Mouse (Mus musculus): ENCODE data around the gene Cdc25a. TPM values are rescaled to one million over a fixed set of nuclear protein-coding genes. Genes with fewer than 3 reads are reported as not detected.

Gene Cdc25a
- 11.2 and 12.5 TPM in 2 replicates for polyA plus RNA-seq (2012; rRNA removed)

DNA sequence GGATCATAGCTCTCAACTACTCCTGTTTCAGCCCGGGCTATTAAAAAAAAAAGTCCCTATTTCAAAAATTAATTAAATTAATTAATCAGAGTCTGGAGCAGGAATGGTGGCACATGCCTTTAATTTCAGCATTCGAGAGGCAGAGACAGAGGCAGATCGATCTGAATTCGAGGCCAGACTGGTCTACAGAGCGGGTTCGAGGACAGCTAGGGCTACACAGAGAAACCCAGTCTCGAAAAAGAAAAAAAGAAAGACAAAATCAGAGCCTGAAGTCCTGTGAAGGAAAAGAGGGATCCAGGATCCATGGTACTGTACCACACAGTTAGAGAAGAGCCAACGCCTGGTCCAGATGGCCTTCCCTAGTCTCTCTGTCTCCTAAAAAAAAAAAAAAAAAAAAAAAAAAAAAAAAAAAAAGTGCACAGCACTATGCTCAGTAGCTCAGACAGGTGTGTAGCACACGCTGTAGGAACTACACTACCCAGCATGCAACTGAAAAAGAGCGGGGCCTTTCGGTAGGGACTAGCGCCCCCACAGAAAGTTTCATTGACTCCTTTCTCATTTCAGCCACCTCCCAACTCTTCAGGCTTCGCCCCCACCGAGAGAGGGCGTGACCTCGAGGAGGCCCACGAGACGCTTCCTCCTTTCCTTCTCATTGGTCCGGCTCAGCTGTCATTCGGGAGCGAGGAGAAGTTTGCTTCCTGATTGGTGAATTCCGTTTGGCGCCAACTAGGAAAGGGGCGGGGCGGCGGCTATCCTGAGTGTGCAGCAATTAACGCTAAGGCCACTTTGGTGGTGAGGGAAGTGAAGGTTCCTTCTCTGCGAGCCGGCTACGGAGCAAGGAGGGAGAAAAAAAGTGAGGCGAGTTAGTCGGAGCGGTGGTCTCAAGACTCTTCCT lies at the start of gene Cdc25a:
Gene Cdc25a (plus strand): TSS at position 783 of the 895 bp plus-strand sequence.

DNA sequence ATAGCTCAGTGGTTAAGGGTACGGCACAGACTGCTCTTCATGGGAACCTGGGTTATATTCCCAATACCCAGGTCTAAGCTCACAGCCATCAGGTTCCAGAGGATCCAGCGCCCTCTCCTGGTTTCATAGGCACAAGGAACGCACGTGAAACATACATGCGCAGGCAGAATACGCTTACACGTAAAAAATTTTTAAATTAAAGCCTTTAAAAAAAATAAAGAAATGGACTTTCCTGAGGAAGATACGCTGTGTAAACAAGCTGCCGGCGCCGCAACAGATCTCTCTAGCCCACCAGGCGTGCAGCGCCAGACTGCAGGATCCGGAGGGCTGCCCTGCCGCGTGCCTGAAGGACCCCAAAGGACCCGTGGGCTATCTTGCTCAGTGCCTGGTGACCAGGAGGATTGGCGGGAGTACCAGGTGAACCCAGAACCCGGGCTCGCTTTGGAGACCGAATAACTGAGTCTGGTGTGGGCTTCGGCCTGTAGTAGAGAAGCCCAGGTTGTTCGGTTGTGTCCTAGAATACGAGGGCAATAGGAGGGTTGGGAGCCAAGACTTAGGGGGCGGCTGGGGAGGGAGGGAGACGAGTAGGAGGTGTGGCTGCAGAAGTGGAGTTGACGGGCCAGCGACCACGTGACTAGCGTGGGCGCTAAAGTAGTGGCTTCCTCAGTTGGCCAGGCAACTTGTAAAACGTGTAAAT lies 42.8 kb upstream of the Cdc25a start, which contains the start of gene Nme6:
Gene Nme6 (plus strand): TSS at position 359 of the 697 bp plus-strand sequence.

DNA sequence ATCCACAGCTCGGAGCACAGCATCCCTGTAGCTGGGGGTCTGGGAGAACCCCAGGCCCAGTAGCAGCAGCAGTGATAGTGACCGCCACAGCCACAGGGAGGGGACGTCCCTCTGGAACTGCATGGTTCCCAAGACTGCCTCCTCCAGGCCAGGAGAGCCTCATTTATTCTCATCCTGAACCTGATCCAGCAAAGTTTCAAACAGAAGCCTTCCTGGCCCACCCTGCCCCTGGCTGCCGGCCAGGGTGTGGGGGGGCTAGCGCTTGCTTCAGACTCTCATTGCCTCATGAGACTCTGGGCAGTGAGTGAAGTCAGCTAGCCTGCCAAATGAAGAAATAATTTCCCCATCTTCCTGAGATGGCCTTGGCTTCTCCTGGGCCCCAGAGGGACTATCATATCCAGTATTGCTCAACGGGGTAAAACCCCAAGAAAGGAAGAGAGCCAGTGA lies 26.0 kb upstream of the Cdc25a start, which contains the start of gene Camp:
Gene Camp (minus strand): TSS at position 306 of the 447 bp plus-strand sequence.

DNA sequence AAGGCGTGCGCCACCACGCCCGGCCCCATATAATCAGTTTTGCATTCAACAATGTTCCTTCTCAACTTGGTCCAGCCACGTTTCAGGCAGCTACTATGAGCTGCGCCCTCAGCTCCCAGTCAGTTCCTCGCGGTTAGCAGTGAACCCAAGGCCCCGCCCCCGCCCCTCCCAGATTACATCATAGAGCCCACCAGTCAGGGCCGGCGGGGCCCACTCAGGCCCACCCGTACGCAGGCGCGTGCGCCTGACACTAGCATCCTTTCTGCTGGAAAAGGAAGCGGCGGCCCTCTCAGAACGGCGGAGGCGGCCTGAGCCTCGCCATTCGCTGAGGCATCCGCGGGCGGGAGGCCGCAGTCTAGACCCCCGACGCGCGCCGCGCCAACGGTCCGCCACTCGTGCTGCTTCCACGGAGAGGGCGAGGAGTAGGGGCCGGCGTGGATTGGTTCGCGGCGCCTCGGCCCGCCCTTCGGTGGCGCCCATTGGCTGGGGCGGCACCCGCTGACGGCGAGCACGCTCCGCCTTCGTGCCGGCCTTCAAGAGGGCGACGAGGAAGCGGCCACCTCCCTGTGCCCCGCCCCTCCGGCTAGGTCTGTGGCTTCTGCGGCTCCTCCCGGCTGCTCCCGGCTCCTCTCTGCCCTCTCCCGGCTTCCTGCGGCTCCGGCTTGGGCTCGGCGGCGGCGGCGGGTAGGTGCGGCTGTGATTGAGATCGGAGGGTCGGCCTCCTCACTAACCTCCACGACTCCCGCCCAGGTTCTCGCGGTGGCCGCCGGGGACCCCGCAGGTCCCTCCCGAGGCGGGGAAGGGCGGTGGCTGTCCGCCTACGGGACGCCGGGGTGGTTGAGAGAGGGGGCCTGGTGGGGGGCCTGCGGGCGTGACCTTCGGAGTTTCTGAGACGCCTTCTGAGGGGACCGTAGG lies 56.1 kb downstream of the Cdc25a start, which contains the start of gene Map4:
Gene Map4 (plus strand): TSS at position 204 of the 915 bp plus-strand sequence.

Other genes starting within 250 kb of the Cdc25a start
- 0.02 TPM in 1 of 2 replicates, not detected in the other for gene Fbxw24, start 249.5 kb upstream of the Cdc25a start, polyA plus RNA-seq (2012; rRNA removed)
- not detected in 2 replicates for gene Fbxw25, start 210.9 kb upstream of the Cdc25a start, polyA plus RNA-seq (2012; rRNA removed)
- 0.02 TPM in 1 of 2 replicates, not detected in the other for gene Fbxw18, start 172.9 kb upstream of the Cdc25a start, polyA plus RNA-seq (2012; rRNA removed)
- gene Fbxw26, start 129.5 kb upstream of the Cdc25a start, polyA plus RNA-seq (2012; rRNA removed), result not detected in 2 replicates
- gene Fbxw27, start 84.9 kb upstream of the Cdc25a start, polyA plus RNA-seq (2012; rRNA removed), result not detected in 2 replicates
- not detected in 2 replicates for gene Spink8, start 63.3 kb upstream of the Cdc25a start, polyA plus RNA-seq (2012; rRNA removed)
- gene Nme6, start 42.8 kb upstream of the Cdc25a start, polyA plus RNA-seq (2012; rRNA removed), result 30.4 and 33.0 TPM in 2 replicates
- 35.8 and 62.7 TPM in 2 replicates for gene Camp, start 26.0 kb upstream of the Cdc25a start, polyA plus RNA-seq (2012; rRNA removed)
- 10.7 and 13.2 TPM in 2 replicates for gene Map4, start 55.9 kb downstream of the Cdc25a start, polyA plus RNA-seq (2012; rRNA removed)
- gene Smarcc1, start 242.1 kb downstream of the Cdc25a start, polyA plus RNA-seq (2012; rRNA removed), result 14.9 and 15.6 TPM in 2 replicates
- gene Dhx30, start 242.3 kb downstream of the Cdc25a start, polyA plus RNA-seq (2012; rRNA removed), result 21.2 and 24.1 TPM in 2 replicates

All from liver, embryonic 14 days (tissue).